Mouse (Mus musculus) E14TG2a.4 (cell line): ENCODE data around the gene Arsg.

Source experiments
- CTCF ChIP-seq: conservative IDR thresholded peaks from 2 replicates; pipeline ENCODE4 v1.5.1; 2014; ENCODE audit warnings: low read length
- NANOG ChIP-seq: IDR thresholded peaks from 2 replicates; pipeline ENCODE4 v1.6.1; 2014; ENCODE audit warnings: borderline replicate concordance, low read length, mixed read lengths
- POU5F1 ChIP-seq: IDR thresholded peaks from 2 replicates; pipeline ENCODE4 v1.6.1; 2014; ENCODE audit warnings: low read length, borderline replicate concordance

DNA sequence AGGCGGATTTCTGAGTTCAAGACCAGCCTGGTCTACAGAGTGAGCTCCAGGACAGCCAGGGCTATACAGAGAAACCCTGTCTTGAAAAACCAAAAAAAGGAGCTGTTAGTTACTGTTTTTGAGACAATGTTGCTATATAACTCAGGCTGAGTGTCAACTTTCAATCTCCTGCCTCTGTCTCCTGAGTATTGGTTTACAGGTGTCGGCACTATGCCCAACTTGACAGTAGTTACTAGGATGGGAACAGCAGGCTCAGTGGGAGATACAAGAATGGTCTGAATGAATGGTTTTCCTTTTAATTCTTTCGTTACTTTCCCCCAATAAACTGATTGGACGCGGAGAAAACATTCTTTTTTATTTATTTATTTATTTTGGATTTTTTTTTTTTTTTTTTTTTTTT lies 45.8 kb upstream of the Arsg start:
- TF ChIP-seq CTCF: no peak
- no peak for TF ChIP-seq NANOG
- TF ChIP-seq POU5F1: no peak
